Mouse (Mus musculus) mouse embryonic stem cell (cell line): ENCODE data around the gene Gm21876.
"Not testable (repeated sequence)": the region's sequence is repeated elsewhere in the genome, so short reads cannot be mapped to it uniquely, and the experiment has no call there.

Source experiments
- in situ Hi-C, 2 experiments: fragments of 300-500 bp; cut with MboI; formaldehyde crosslinking; loops; 1 replicate in 1 of 2; 3 replicates in 1 of 2; pipeline ENCODE4 v1.14.3; 2019 to 2020; ENCODE audit warnings: low sequenced_read_pairs in 2 of 2, low pct_unique_long_range_greater_than_20kb in 1 of 2, mixed read lengths in 1 of 2; ENCODE audit not compliant: unreplicated experiment in 1 of 2

The Gm21876 gene

GRCm38 (mm10) chrX:21175553-21175952, at the start of gene Gm21876:
Gm21876 (minus strand) TSS chrX:21175653.
- in situ Hi-C loops = no loop called here

GRCm38 (mm10) chrX:21220422-21220821, 45.0 kb upstream of the Gm21876 start:
- in situ Hi-C loops = no loop called here

GRCm38 (mm10) chrX:21146675-21147074, 28.8 kb downstream of the Gm21876 start:
- in situ Hi-C loops = not testable (repeated sequence)
